Mouse (Mus musculus): Measurements from ENCODE around the gene Tnfsf10. TPM values are rescaled to one million over a fixed set of nuclear protein-coding genes. Genes with fewer than 3 reads are reported as not detected.
A peak's percentile ranks its signal among the peaks of the same experiment; 100 is the strongest.
"Not testable (repeated sequence)": the region's sequence is repeated elsewhere in the genome, so short reads cannot be mapped to it uniquely, and the experiment has no call there.

Tnfsf10 gene
- polyA plus RNA-seq (2012; rRNA removed): 0.12 and 0.21 TPM in 2 replicates

DNA sequence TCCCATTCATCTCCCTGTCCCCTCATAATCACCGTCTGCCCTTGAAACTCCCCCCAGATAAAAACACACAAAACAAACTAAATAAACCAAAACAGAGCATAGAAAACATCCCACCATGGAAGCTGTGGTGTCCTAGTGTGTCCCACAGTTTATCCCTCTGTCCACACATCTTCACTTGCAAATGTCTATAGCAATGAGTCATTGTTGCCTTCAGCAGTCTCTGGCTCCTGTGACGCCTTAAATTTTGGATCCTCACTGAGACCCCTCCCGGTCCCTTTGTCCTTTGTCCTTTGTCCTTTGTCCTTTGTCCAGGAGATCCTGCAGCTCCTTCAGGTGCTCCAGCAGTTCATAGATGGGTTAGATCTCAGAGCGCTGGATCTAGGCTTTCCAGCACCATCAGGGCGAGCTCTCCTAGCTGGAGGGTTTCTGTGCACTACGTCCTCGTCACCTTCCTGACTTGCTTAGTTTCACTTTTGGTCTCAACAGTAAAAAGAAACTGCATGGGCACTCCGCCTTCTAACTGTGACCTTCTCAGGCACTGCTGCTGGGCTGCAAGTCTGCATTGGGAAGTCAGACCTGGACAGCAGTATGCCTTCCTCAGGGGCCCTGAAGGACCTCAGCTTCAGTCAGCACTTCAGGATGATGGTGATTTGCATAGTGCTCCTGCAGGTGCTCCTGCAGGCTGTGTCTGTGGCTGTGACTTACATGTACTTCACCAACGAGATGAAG is at the start of gene Tnfsf10:
TSS of gene Tnfsf10 (plus strand) at position 470 of the 729 bp plus-strand sequence.
- Histone ChIP-seq H3K27me3 (ENCODE audit: control insufficient read depth, insufficient read depth, low read length) (no peaks in the 10 kb centered on the region), H3K27ac (ENCODE audit: control insufficient read depth, insufficient read depth, low read depth, low read length) (0 out of 2 replicates have a peak within 1 kb of the TSS, but pooled peaks have one; percentile 29), H3K4me3 (ENCODE audit: control insufficient read depth, low read depth, low read length) (peak within 1 kb of the TSS; percentile 43), H3K36me3 (ENCODE audit: control insufficient read depth, insufficient read depth, low read length) (no peaks in the 10 kb centered on the region), H3K4me1 (ENCODE audit: control insufficient read depth, insufficient read depth, low read length) (no peaks in the 10 kb centered on the region)
- TF ChIP-seq POLR2A (IDR thresholded peaks at IDR 0.05; ENCODE audit: control insufficient read depth, low read depth, low read length): no peak
- TF ChIP-seq CTCF (IDR thresholded peaks at IDR 0.05; ENCODE audit: control insufficient read depth, insufficient read depth, insufficient replicate concordance, low read depth, low read length): no peak

DNA sequence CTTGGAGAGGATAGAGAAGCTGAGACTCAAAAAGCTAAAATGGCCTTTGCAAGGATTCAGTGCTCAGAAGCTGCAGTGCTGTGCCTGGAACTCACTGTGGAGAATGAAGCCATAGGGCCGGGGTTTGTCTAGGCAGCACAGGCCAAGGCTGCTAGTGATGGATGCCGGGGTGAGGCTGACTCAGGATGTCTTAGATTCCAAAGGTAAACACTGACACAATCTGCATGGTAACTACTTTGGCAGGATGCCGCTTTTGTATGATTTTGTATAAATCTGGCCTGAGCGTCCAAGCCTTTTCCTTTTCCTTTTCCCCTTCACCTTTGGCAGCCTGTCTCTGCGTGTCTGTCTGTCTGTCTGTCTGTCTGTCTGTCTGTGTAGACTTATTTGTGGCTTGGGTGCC is 49.5 kb upstream of the Tnfsf10 start:
- H3K27ac ChIP-seq (ENCODE audit: control insufficient read depth, insufficient read depth, low read depth, low read length): no peak overlapping the region
- no peaks in the 10 kb centered on the region for H3K4me1 ChIP-seq (ENCODE audit: control insufficient read depth, insufficient read depth, low read length)
- H3K4me3 ChIP-seq (ENCODE audit: control insufficient read depth, low read depth, low read length): no peak overlapping the region
- TF ChIP-seq CTCF (IDR thresholded peaks at IDR 0.05; ENCODE audit: control insufficient read depth, insufficient read depth, insufficient replicate concordance, low read depth, low read length): no peak
- TF ChIP-seq POLR2A (IDR thresholded peaks at IDR 0.05; ENCODE audit: control insufficient read depth, low read depth, low read length): no peak
- H3K27me3 ChIP-seq (ENCODE audit: control insufficient read depth, insufficient read depth, low read length): no peaks in the 10 kb centered on the region
- H3K36me3 ChIP-seq (ENCODE audit: control insufficient read depth, insufficient read depth, low read length): no peaks in the 10 kb centered on the region

DNA sequence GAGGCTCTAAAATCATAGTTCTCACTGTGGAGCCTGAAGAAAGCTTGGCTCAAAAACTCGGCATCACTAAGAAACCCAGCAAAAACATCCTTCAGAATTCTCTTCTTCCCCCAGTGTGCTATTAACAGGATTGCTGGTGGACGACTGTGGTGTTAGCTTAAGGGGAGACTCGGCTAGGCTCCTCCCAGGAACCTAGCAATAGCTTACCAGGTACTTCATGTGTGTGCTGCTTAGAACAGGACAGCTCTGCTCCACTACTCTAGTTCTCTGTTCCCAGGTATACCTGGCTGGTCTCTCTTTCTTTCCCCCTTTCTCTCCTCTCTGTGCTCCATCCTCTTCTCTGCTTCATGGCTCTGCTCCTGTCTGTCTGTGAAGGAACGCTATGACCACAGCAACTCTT is 48.9 kb upstream of the Tnfsf10 start:
- Histone ChIP-seq H3K4me1 (ENCODE audit: control insufficient read depth, insufficient read depth, low read length) (no peaks in the 10 kb centered on the region), H3K36me3 (ENCODE audit: control insufficient read depth, insufficient read depth, low read length) (no peaks in the 10 kb centered on the region), H3K27ac (ENCODE audit: control insufficient read depth, insufficient read depth, low read depth, low read length) (no peak overlapping the region), H3K4me3 (ENCODE audit: control insufficient read depth, low read depth, low read length) (no peak overlapping the region), H3K27me3 (ENCODE audit: control insufficient read depth, insufficient read depth, low read length) (no peaks in the 10 kb centered on the region)
- TF ChIP-seq CTCF (IDR thresholded peaks at IDR 0.05; ENCODE audit: control insufficient read depth, insufficient read depth, insufficient replicate concordance, low read depth, low read length): no peak
- TF ChIP-seq POLR2A (IDR thresholded peaks at IDR 0.05; ENCODE audit: control insufficient read depth, low read depth, low read length): no peak

DNA sequence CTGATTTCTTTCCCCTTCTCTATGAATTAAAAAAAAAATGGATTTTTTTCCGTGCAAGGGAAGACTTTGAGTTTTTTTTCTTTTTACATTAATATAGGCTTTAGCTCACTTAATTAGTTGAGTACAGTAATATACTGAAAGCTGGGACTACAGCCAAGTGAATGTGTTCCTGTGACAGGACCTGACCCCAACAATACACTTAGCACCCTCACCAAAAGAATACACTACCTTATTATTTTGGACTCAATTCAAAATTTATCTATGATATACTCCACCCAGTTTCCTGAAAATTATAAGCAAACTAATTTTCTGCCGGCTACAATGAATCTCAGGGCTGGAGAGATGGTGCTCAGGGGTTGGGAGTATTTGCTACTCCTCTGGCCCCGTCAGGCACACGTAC is 47.7 kb upstream of the Tnfsf10 start:
- no peak for TF ChIP-seq CTCF (IDR thresholded peaks at IDR 0.05; ENCODE audit: control insufficient read depth, insufficient read depth, insufficient replicate concordance, low read depth, low read length)
- TF ChIP-seq POLR2A (IDR thresholded peaks at IDR 0.05; ENCODE audit: control insufficient read depth, low read depth, low read length): no peak
- no peaks in the 10 kb centered on the region for H3K27me3 ChIP-seq (ENCODE audit: control insufficient read depth, insufficient read depth, low read length)
- no peak overlapping the region for H3K27ac ChIP-seq (ENCODE audit: control insufficient read depth, insufficient read depth, low read depth, low read length)
- no peak overlapping the region for H3K4me3 ChIP-seq (ENCODE audit: control insufficient read depth, low read depth, low read length)
- no peaks in the 10 kb centered on the region for H3K4me1 ChIP-seq (ENCODE audit: control insufficient read depth, insufficient read depth, low read length)
- H3K36me3 ChIP-seq (ENCODE audit: control insufficient read depth, insufficient read depth, low read length): no peaks in the 10 kb centered on the region

DNA sequence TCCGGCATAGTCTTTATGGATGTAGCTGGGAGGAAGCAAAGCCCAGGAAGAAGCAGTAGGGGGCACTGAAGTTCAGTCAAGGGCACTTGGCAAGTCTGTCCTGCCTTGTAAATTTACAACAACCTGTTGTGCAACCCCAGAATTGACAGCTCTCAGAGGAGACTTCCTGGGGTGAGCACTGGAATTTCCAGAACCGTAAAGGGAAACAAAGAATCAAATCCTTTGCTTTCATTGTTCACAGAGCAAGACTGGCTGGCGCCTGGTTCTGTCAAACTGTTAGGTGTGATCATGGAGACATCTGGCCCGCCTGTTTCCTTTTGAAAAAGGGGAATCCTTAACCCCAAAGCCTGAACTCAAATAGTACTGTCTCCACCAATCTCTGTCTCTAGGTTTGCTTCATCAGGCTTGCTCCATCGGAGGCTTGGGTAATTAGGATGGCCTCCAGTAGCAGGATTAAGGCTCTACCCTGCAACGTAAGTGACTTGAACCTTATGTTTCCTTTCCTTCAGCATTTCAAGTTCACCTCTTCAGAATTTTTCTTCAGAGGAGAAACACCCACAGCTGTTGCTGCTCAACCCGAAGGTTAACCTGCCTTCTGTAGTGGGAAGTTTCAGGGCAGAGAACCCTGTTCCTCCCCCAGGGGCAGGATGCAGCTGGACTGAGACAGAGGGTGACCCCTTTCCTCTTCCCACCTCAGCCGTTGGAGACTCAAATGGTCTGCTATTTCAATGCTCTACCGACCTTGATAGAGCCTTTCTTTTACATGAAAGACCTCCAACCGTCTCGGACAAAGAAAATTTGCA is 46.5 kb upstream of the Tnfsf10 start:
- H3K27ac ChIP-seq (ENCODE audit: control insufficient read depth, insufficient read depth, low read depth, low read length): no peak overlapping the region
- H3K4me1 ChIP-seq (ENCODE audit: control insufficient read depth, insufficient read depth, low read length): no peaks in the 10 kb centered on the region
- no peaks in the 10 kb centered on the region for H3K36me3 ChIP-seq (ENCODE audit: control insufficient read depth, insufficient read depth, low read length)

DNA sequence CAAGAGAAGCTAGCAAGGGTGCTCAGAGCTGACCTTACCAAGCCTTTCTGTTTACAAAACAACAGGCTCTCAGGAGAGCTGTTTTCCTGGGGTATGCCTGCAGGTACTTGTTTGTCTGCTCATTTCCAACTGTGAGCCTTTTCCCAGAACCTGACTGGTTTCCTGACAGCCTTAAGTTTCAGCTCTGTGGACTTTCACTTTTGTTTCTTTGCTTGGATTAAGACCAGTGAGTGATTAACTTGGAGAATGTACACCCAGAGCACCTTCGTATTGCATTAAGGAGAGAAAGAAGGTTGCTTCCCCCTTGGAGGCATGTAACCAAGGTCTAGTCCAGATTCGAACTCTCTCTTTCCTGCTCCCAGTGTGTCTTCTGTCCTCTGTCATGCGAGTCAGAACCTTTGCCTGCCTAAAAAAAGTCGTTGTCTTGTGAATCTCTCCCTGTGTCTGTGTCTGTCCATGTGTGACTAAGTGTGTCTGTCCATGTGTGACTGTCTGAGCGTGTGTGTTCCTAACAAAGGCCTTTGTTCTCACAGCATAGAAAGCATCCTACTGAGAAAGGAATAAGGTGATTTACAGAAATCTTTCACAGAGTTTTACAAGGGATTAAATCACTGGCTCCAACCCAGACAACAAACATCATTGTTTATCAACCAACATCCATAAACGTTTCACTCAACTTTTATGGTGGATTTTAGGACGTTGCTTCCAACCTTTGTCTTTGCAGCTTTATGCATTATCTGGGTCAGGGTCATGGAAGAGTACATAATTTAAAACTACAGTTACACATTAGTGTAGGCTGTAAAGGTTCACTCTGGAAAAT is 43.7 kb upstream of the Tnfsf10 start:
- Histone ChIP-seq H3K4me1 (ENCODE audit: control insufficient read depth, insufficient read depth, low read length) (no peaks in the 10 kb centered on the region), H3K4me3 (ENCODE audit: control insufficient read depth, low read depth, low read length) (no peak overlapping the region), H3K36me3 (ENCODE audit: control insufficient read depth, insufficient read depth, low read length) (no peaks in the 10 kb centered on the region), H3K27me3 (ENCODE audit: control insufficient read depth, insufficient read depth, low read length) (no peaks in the 10 kb centered on the region), H3K27ac (ENCODE audit: control insufficient read depth, insufficient read depth, low read depth, low read length) (no peak overlapping the region)
- TF ChIP-seq CTCF (IDR thresholded peaks at IDR 0.05; ENCODE audit: control insufficient read depth, insufficient read depth, insufficient replicate concordance, low read depth, low read length) (no peak), POLR2A (IDR thresholded peaks at IDR 0.05; ENCODE audit: control insufficient read depth, low read depth, low read length) (no peak)

More for the DNA sequence above, 46.5 kb upstream of the Tnfsf10 start:
- H3K4me3 ChIP-seq (ENCODE audit: control insufficient read depth, low read depth, low read length): no peak overlapping the region
- no peaks in the 10 kb centered on the region for H3K27me3 ChIP-seq (ENCODE audit: control insufficient read depth, insufficient read depth, low read length)
- TF ChIP-seq CTCF (IDR thresholded peaks at IDR 0.05; ENCODE audit: control insufficient read depth, insufficient read depth, insufficient replicate concordance, low read depth, low read length) (peak; percentile 12; the same call in 1 of the 2 replicates), POLR2A (IDR thresholded peaks at IDR 0.05; ENCODE audit: control insufficient read depth, low read depth, low read length) (no peak)

DNA sequence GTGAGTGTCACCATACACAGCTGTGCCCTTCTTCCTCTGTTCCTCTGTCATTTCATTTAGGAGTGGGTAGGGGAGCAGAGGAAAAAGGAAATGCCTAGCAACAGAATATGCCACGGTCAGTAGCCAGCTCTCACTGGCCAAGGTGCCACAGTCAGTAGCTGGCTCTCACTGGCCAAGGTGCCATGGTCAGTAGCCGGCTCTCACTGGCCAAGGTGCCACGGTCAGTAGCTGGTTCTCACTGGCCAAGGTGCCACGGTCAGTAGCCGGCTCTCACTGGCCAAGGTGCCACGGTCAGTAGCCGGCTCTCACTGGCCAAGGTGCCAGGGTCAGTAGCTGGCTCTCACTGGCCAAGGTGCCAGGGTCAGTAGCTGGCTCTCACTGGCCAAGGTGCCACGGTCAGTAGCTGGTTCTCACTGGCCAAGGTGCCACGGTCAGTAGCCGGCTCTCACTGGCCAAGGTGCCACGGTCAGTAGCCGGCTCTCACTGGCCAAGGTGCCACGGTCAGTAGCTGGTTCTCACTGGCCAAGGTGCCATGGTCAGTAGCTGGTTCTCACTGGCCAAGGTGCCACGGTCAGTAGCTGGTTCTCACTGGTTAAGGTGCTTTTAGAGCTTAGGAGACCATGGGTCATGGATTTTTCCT is 37.4 kb upstream of the Tnfsf10 start:
- H3K4me1 ChIP-seq (ENCODE audit: control insufficient read depth, insufficient read depth, low read length); H3K36me3 ChIP-seq (ENCODE audit: control insufficient read depth, insufficient read depth, low read length); H3K4me3 ChIP-seq (ENCODE audit: control insufficient read depth, low read depth, low read length); H3K27ac ChIP-seq (ENCODE audit: control insufficient read depth, insufficient read depth, low read depth, low read length); H3K27me3 ChIP-seq (ENCODE audit: control insufficient read depth, insufficient read depth, low read length): not testable (repeated sequence)

All from testis, adult 2 months (tissue).